Mouse (Mus musculus): ENCODE results near the gene Rnf148. TPM values are rescaled to one million over a fixed set of nuclear protein-coding genes. Genes with fewer than 3 reads are reported as not detected.

Gene Rnf148
- polyA plus RNA-seq, 1 experiment, result not detected

DNA sequence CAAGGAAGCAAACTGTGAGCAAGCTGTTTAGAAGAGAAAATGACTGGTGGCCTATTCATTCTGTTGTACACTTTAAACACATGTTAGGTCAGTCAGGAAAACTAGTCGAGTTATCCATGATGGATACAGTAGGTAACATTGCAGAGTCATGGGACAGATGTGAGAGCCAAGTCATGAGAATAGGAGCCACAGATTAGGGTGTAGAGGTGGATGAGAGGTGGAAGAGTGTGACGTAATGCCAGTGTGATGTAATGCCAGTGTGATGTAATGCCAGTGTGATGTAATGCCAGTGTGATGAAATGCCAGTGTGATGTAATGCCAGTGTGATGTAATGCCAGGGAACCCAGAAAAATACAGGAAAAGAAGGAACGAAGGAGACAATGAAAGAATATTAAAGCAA lies 19.7 kb downstream of the Rnf148 start:
- TF ChIP-seq CTCF (conservative IDR thresholded peaks at IDR 0.05; ENCODE audit: insufficient read depth, insufficient read length, low read depth, low read length) (no peak), POLR2A (IDR thresholded peaks at IDR 0.05; ENCODE audit: low read depth, low read length) (no peak)

DNA sequence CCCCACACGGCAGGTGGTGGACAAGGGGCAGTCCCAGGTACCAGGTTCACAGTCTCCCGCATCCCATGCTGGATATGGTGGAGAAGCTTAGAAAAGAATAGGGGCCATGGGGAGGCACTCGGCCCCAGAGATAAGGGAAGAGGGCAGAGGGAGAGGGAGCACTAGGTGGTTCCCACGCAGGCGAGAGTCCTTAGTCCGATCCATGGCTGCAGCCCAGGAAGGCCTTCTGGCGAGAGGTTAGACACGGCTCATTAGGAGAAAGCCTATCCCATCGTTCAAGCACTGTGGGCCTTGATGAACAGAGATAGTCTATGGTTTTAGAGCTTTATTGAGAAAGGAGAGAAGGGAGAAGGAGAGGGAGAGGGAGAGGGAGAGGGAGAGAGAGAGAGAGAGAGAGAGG lies 20.9 kb downstream of the Rnf148 start:
- 79% methylated on average over 9 of the region's 9 CpGs for WGBS
- TF ChIP-seq CTCF (conservative IDR thresholded peaks at IDR 0.05; ENCODE audit: insufficient read depth, insufficient read length, low read depth, low read length) (no peak), POLR2A (IDR thresholded peaks at IDR 0.05; ENCODE audit: low read depth, low read length) (no peak)
- H3K27ac ChIP-seq (ENCODE audit: insufficient read depth, low read depth, low read length), result no peak overlapping the region
- no peaks in the 10 kb centered on the region for H3K36me3 ChIP-seq (ENCODE audit: control insufficient read depth, insufficient read depth, low read length)
- DNase-seq, result no peak
- no peaks in the 10 kb centered on the region for H3K27me3 ChIP-seq (replicated peaks; ENCODE audit: control insufficient read depth, insufficient read depth, low read length)
- no peaks in the 10 kb centered on the region for H3K4me1 ChIP-seq (ENCODE audit: control insufficient read depth, insufficient read depth, low read length)
- H3K4me3 ChIP-seq (ENCODE audit: insufficient read depth, low read depth, low read length), result no peak overlapping the region

More for the DNA sequence above, 19.7 kb downstream of the Rnf148 start:
- 83% methylated on average over 3 of the region's 3 CpGs for WGBS
- H3K27ac ChIP-seq (ENCODE audit: insufficient read depth, low read depth, low read length), result no peak overlapping the region
- no peaks in the 10 kb centered on the region for H3K4me1 ChIP-seq (ENCODE audit: control insufficient read depth, insufficient read depth, low read length)
- H3K27me3 ChIP-seq (replicated peaks; ENCODE audit: control insufficient read depth, insufficient read depth, low read length), result no peaks in the 10 kb centered on the region
- no peak overlapping the region for H3K4me3 ChIP-seq (ENCODE audit: insufficient read depth, low read depth, low read length)
- no peaks in the 10 kb centered on the region for H3K36me3 ChIP-seq (ENCODE audit: control insufficient read depth, insufficient read depth, low read length)
- no peak for DNase-seq

DNA sequence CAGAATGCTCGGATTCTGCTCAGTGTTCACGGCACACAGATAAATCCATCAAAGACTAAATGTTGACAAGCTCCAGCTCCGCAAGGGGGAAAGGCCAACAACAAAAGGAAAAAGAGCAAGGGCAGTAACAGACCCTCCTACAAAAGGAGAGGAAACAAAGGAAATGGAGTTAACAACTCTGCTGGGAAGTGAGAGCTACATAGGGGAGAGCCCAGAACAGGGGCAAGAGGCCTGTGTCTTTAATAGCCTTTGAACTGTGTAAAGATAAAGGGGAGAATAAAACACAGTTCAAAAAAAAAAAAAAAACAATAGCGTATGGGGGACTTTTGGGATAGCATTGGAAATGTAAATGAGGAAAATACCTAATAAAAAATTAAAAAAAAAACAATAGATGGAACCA lies 24.5 kb downstream of the Rnf148 start:
- no peak for DNase-seq
- H3K4me1 ChIP-seq (ENCODE audit: control insufficient read depth, insufficient read depth, low read length), result no peaks in the 10 kb centered on the region
- 57% methylated on average over 4 of the region's 4 CpGs for WGBS
- TF ChIP-seq CTCF (conservative IDR thresholded peaks at IDR 0.05; ENCODE audit: insufficient read depth, insufficient read length, low read depth, low read length) (no peak), POLR2A (IDR thresholded peaks at IDR 0.05; ENCODE audit: low read depth, low read length) (no peak)
- H3K4me3 ChIP-seq (ENCODE audit: insufficient read depth, low read depth, low read length), result no peak overlapping the region
- H3K36me3 ChIP-seq (ENCODE audit: control insufficient read depth, insufficient read depth, low read length), result no peaks in the 10 kb centered on the region
- no peak overlapping the region for H3K27ac ChIP-seq (ENCODE audit: insufficient read depth, low read depth, low read length)
- H3K27me3 ChIP-seq (replicated peaks; ENCODE audit: control insufficient read depth, insufficient read depth, low read length), result no peaks in the 10 kb centered on the region

Other genes with a start within 250 kb of the Rnf148 start
- gene Rnf133, start 4.8 kb downstream of the Rnf148 start, polyA plus RNA-seq (2012; rRNA removed), result not detected in 2 replicates
- 4.3 and 5.0 TPM in 2 replicates for gene Cadps2, start 184.3 kb upstream of the Rnf148 start, polyA plus RNA-seq (2012; rRNA removed)

Data from kidney, adult 2 months (tissue).